Mouse (Mus musculus) adrenal gland, adult 8-10 months (tissue): ENCODE results near the gene Gm3336. TPM values are rescaled to one million over a fixed set of nuclear protein-coding genes. Genes with fewer than 3 reads are reported as not detected.
A peak's percentile ranks its signal among the peaks of the same experiment; 100 is the strongest.

Source experiments
- DNase-seq: peaks from one replicate; pipeline ENCODE4 v3.0.0; 2022
- total RNA-seq, 4 experiments: library from RNA; stranded (reverse); gene quantifications; 2 replicates each; pipeline ENCODE4 v1.2.4; 2022

Gm3336 gene
- total RNA-seq: not detected

GRCm38 (mm10) chr8:70718297-70718696 lies at the start of gene Gm3336:
Gm3336 (plus strand) TSS chr8:70718543.
- no peak for DNase-seq

DNA sequence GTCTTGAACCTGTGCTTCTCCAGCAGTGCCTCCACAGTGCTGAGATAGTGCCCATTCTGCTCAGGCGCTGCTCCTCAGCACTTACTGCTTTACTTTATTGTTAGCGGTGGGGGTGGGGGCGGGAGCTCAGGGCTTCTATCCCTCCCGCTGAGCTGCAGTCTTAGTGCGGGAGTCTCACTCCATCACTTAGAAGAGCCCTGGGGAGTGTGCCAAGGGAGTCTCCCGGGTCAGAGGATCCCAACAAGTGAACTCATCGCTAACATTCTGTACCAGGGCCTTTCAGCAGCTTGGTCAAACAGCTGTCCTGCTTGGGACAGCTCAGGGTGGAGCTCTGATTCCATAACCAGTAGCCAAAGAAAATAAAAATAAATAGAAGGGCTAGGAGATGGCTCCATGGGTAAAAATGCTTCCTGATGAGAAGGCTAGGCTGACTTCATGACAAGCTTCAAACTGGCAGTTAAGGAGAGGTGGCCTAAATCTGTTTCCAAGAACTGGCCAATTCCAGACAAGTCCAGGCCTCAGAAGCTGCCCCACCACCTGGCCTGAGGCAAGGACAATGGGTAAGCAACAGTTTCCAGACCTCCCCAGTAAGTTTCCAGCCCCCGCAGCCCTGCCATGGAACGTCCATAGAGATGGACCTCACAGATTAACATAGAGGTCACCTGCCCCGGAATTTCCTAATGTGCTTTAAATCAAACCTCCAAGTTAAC lies 46.6 kb upstream of the Gm3336 start:
- DNase-seq: no peak

GRCm38 (mm10) chr8:70672325-70673078 lies 45.8 kb upstream of the Gm3336 start:
- no peak for DNase-seq

DNA sequence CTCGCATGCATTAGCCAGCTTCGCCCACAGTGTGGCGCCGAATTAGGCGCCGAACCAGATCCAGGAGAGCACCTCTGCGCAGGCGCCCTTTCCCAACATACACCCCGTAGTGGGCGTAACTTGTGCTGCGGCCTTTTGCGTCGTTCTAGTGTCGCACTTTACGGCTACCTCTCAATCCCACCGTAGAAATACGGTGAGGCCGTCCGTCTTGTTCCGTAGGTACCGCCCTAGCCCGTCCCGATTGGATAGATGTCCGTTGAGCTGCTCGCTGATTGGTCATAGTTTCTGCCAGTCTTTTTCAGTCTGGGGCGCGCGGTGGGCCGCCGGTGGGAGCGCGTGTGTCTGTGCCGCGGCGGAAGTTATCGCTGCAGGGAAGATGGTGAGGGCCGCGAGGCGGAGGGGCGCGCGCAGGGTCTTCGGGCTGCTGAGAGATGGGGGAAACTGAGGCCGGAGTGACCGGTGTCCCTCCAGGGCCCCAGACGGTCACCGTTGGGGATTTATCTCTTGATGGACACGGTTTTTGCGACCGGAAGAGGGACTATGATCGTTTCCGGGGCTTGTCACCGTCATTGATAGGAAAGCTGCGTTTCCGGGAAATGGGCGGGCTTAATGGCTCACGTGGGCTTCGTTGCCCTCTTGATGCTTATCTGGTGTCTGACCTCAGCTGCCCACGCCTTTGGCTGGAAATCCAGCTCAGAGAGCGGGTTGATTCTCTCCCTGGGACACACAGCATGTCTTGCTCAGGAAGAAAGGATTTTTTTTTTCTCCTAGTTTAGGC lies 45.1 kb upstream of the Gm3336 start, which contains the start of gene Lsm4:
Gene Lsm4 (plus strand): TSS at position 170 of the 778 bp plus-strand sequence.
- peak; percentile 97 for DNase-seq

DNA sequence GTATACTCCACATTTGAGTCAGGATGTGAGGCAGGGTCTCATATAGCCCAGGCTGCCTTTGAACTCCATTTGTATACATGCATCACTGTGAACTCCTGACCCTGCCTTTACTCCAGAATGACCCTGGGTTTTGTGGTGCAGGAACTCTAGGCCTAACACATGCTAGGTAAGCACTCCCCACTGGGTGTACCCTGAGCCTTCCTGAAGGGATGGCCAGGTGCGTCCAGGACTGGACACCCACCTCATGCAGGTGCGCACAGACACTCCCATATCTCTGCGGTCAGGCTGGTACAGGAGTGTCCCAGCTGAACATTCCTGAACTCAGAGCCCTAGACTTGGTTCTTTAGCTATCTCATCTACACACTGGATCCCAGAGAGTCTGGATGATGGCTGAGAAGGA lies 44.2 kb upstream of the Gm3336 start:
- DNase-seq: no peak

DNA sequence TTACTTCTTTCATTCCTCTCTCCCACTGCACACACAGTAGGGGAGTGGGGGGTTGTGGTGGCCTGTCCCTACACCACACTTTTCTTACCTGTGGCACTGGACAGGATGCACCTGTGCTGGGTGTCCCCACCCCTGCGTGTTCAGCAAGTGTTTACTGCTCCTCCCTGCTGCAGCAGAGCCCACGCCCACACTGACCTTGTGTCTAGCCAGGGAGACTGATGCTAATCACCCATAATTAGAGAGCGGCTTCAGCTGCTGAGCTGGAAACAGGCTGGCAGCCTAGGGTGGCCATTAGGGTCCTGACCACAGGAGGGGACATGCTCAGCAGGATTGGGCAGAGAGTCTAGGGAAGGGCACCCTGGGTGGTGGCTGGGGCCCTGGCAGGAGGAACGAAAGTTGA lies 43.6 kb upstream of the Gm3336 start:
- DNase-seq: no peak

- DNase-seq: no peak
Observed at GRCm38 (mm10) chr8:70675336-70675735, 43.0 kb upstream of the Gm3336 start.

GRCm38 (mm10) chr8:70677451-70678080 lies 40.8 kb upstream of the Gm3336 start:
- DNase-seq: no peak

GRCm38 (mm10) chr8:70678679-70679078 lies 39.7 kb upstream of the Gm3336 start:
- no peak for DNase-seq

GRCm38 (mm10) chr8:70679404-70679803 lies 38.9 kb upstream of the Gm3336 start:
- no peak for DNase-seq

- DNase-seq: no peak
Observed at GRCm38 (mm10) chr8:70680039-70680438, 38.3 kb upstream of the Gm3336 start.

- DNase-seq: no peak
Observed at GRCm38 (mm10) chr8:70681410-70681809, 36.9 kb upstream of the Gm3336 start.

DNA sequence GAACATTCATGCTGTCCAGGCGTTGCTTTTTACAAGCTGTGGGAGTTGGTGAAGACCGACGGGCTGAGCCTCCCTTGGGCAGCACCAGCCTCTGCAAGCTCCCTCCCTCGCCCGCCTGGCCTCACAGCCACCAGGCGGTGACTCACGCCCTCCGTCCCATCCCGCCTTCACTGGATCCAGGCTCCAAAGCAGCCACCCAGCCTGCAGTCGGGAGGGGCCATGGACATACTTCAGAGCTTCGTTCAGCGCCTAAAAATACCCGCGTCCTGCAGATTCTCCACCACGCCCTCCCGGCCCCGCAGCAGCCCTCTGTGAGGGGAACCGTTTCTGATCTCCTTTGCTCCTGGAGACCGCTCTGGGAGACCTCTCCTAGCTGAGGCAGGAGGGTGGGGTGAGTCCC lies 36.1 kb upstream of the Gm3336 start:
- peak; percentile 87 for DNase-seq

GRCm38 (mm10) chr8:70682692-70683091 lies 35.7 kb upstream of the Gm3336 start:
- no peak for DNase-seq

- no peak for DNase-seq
Observed at GRCm38 (mm10) chr8:70684291-70684690, 34.1 kb upstream of the Gm3336 start.

- DNase-seq: peak; percentile 91
Observed at GRCm38 (mm10) chr8:70687576-70687975, 30.8 kb upstream of the Gm3336 start.

- DNase-seq: no peak
Observed at GRCm38 (mm10) chr8:70688136-70688535, 30.2 kb upstream of the Gm3336 start.

GRCm38 (mm10) chr8:70689892-70690390 lies 28.4 kb upstream of the Gm3336 start:
- no peak for DNase-seq

DNA sequence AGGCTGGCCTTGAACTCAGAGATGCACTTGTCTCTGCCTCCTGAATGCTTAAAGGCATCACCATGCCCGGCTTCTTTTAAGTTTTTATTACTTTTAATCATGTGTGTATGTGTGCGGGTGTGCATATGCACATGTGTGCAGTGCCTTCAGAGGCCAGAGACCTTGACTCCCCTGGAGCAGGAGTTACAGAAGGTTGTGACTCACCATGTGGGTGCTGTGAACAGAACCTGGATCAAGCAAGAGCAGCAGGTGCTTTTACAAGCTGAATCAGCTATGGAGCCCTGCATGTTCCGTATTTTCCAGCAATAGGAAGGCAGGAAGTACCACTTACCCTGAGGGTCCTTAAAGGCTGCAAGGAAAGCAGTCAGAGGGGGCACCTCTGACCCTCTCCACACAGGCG lies 27.1 kb upstream of the Gm3336 start:
- no peak for DNase-seq

DNA sequence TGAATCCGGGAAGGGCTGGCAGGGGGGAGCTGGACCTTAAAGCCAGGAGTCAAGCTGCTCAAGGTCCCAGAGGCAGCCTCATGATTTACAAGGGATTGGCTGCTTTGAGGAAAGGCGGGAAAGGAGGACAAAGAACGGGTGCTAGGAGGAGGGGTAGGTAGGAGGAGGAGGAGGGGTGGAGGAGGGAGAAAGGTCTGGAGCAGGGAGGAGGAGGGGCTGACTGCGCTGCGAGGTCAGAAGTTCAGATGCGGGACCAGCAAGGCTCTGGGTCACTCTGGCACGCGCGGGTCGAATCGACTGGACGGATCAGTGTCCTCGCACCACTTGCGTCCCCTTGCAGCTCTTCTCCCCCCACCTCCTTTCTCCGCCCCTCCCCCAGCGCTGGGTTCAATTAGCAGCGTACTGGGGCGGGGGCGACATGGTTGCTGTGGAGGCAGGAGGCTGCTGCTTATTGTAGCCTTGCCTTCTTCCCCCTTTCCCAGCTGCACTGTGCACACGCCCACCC lies 26.6 kb upstream of the Gm3336 start:
- no peak for DNase-seq

- no peak for DNase-seq
Observed at GRCm38 (mm10) chr8:70693636-70694035, 24.7 kb upstream of the Gm3336 start.

DNA sequence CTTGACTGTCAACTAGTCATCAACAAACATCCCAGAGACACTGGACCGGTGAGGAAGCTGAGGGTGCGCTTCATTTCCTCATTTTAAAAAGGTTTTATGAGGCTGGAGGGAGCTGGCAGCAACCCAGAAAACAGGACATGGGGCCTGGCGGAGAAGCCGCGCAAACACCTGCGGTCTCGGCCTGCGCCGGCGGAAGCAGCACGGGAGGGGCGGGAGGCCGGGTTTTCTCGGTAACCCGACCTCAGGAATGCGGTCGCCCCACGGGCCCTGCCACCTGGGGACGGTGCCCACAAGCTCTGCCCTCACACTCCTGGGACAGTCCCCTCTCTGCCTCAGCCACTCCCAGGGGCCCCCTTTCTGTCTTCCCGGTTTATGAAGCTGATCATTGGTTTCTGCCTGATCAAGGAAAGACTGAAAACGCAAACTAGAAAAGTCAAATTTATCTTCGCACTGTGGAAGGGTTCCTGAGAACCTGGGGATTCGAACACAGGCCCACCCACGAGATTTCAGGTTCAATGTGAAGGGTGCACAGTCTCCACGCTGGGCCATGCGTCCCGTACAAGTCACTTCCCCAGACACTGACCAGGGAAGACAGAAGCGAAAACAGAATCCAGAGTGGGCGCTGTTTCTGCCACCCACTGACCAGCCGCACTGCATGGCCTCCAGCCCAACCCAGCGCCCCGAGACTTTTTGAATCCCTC lies 22.9 kb upstream of the Gm3336 start:
- no peak for DNase-seq
